Mouse (Mus musculus) C2C12 (cell line): Measurements from ENCODE around the gene Map3k4.

Source experiments
- CTCF ChIP-seq: IDR thresholded peaks from one replicate; pipeline ENCODE4 v1.5.1; 2011; ENCODE audit not compliant: control insufficient read depth, insufficient read depth, insufficient read length
- FOSL1 ChIP-seq: IDR thresholded peaks from one replicate; pipeline ENCODE4 v1.8.0; 2011; ENCODE audit warnings: mild to moderate bottlenecking, low read length; ENCODE audit not compliant: poor library complexity, insufficient read depth, severe bottlenecking
- MAX ChIP-seq: IDR thresholded peaks from one replicate; pipeline ENCODE4 v1.6.1; 2011; ENCODE audit warnings: mild to moderate bottlenecking, control low read depth
- MYOG ChIP-seq: IDR thresholded peaks from one replicate; pipeline ENCODE4 v1.6.1; 2011; ENCODE audit not compliant: control insufficient read depth, insufficient read length; ENCODE audit errors: extremely low read depth
- USF1 ChIP-seq: IDR thresholded peaks from one replicate; pipeline ENCODE4 v1.6.1; 2011; ENCODE audit warnings: low read depth, mild to moderate bottlenecking, control low read depth, moderate library complexity

- TF ChIP-seq CTCF, result no peak
- no peak for TF ChIP-seq USF1
- TF ChIP-seq MYOG, result no peak
- TF ChIP-seq MAX, result no peak
- no peak for TF ChIP-seq FOSL1
Measured at GRCm38 (mm10) chr17:12250581-12250980, 68.0 kb downstream of the Map3k4 start.
